Comparison of ENCODE assay signal across 19 mouse cellular contexts in the genomic region with DNA sequence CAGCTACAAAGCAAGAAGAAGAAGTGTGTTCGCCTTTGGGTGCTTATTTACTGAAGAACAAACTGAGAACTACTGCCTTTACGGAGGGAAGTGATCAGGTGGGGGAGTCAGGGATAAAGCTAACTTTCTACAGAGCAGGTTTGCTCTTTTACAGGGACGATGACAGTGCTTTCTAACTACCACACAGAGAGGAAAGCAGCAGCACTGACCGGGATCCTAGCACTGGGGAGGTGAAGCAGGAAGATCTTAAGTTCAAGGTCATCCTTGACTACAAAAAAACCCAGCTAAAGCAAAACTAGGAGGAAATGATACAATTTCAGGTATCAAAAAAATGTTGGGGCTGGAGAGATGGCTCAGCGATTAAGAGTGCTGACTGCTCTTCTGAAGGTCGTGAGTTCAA. TPM values are rescaled to one million over a fixed set of nuclear protein-coding genes. Genes with fewer than 3 reads are reported as not detected.
DNase-seq lines count a peak whose midpoint lies in the region; ATAC-seq and TF ChIP-seq lines count a peak whose summit lies in the region.
"Had no signal": no experiment of that assay in that cellular context is flagged by ENCODE, and none has a peak within 500 bp of the region (broad histone marks: within the 10 kb centered on the region; RNA-seq: fewer than 3 reads in every experiment).

No protein-coding gene starts in this region.

- peaks cover 6% of the 10 kb centered on the region; the same call in 1 of the 2 replicates for H3K4me1 ChIP-seq in forebrain, embryonic 11.5 days (replicated peaks; ENCODE audit: control insufficient read depth, insufficient read depth, low read length)
- H3K4me1 ChIP-seq in forebrain, embryonic 13.5 days = peaks cover 20% of the 10 kb centered on the region
- peaks cover 21% of the 10 kb centered on the region for H3K4me1 ChIP-seq in hindbrain, embryonic 13.5 days (replicated peaks)
- peaks cover 3% of the 10 kb centered on the region; the same call in 1 of the 2 replicates for H3K4me1 ChIP-seq in hindbrain, embryonic 11.5 days (replicated peaks; ENCODE audit: control insufficient read depth, insufficient read depth, low read length)
- peaks cover 11% of the 10 kb centered on the region for H3K4me1 ChIP-seq in testis, adult 2 months (ENCODE audit: control insufficient read depth, insufficient read depth, low read length)
- peaks cover 21% of the 10 kb centered on the region for H3K4me1 ChIP-seq in limb, embryonic 15.5 days

- no peak overlapping the region for H3K4me3 ChIP-seq in forebrain, embryonic 11.5 days (ENCODE audit: low read depth, low read length)
- H3K4me3 ChIP-seq in forebrain, embryonic 13.5 days = no peak overlapping the region
- H3K4me3 ChIP-seq in hindbrain, embryonic 13.5 days = no peak overlapping the region
- no peak overlapping the region for H3K4me3 ChIP-seq in hindbrain, embryonic 11.5 days (ENCODE audit: low read depth, low read length)
- H3K4me3 ChIP-seq in testis, adult 2 months (ENCODE audit: control insufficient read depth, low read depth, low read length) = no peak overlapping the region
- no peak overlapping the region for H3K4me3 ChIP-seq in limb, embryonic 15.5 days
- H3K4me3 ChIP-seq: erythroblast, embryonic 14.5 days; left cerebral cortex, adult 2 months; limb, embryonic 12.5 days; neural tube, embryonic 15.5 days had no signal

- H3K9ac ChIP-seq in forebrain, embryonic 11.5 days (ENCODE audit: low read length) = no peak overlapping the region
- no peak overlapping the region for H3K9ac ChIP-seq in forebrain, embryonic 13.5 days
- no peak overlapping the region for H3K9ac ChIP-seq in hindbrain, embryonic 13.5 days
- H3K9ac ChIP-seq in hindbrain, embryonic 11.5 days (ENCODE audit: low read depth, low read length) = no peak overlapping the region
- no peak overlapping the region for H3K9ac ChIP-seq in limb, embryonic 15.5 days
- H3K9ac ChIP-seq: forebrain, postnatal 0 days; hindbrain, embryonic 14.5 days; limb, embryonic 12.5 days; neural tube, embryonic 15.5 days had no signal

- H3K4me2 ChIP-seq in forebrain, embryonic 11.5 days (ENCODE audit: low read depth, low read length, severe bottlenecking) = no peak overlapping the region
- H3K4me2 ChIP-seq in forebrain, embryonic 13.5 days = no peak overlapping the region
- H3K4me2 ChIP-seq in hindbrain, embryonic 13.5 days = no peak overlapping the region
- no peak overlapping the region for H3K4me2 ChIP-seq in hindbrain, embryonic 11.5 days (replicated peaks; ENCODE audit: low read depth, low read length)
- no peak overlapping the region for H3K4me2 ChIP-seq in limb, embryonic 15.5 days
- H3K4me2 ChIP-seq: hindbrain, embryonic 14.5 days; limb, embryonic 12.5 days; midbrain, embryonic 11.5 days; neural tube, embryonic 15.5 days had no signal

- 85% methylated on average over 6 of the region's 6 CpGs for WGBS in forebrain, embryonic 11.5 days
- 87% methylated on average over 6 of the region's 6 CpGs for WGBS in forebrain, embryonic 13.5 days
- 88% methylated on average over 6 of the region's 6 CpGs for WGBS in hindbrain, embryonic 13.5 days
- WGBS in hindbrain, embryonic 11.5 days = 88% methylated on average over 6 of the region's 6 CpGs
- 84% methylated on average over 6 of the region's 6 CpGs for WGBS in limb, embryonic 15.5 days

- no peak for TF ChIP-seq POLR2A in testis, adult 2 months (IDR thresholded peaks at IDR 0.05; ENCODE audit: control insufficient read depth, low read depth, low read length)

- DNase-seq in forebrain, embryonic 11.5 days (ENCODE audit: low spot score) = peak; percentile 4
- no peak for DNase-seq in hindbrain, embryonic 11.5 days (ENCODE audit: low spot score)
- no peak for DNase-seq in testis, postnatal 14 days (ENCODE audit: low spot score)
- DNase-seq in frontal cortex, postnatal 10 days (ENCODE audit: low spot score in 2 of 2) = no peak
- DNase-seq: adrenal gland, postnatal 25 days; cerebellum, adult 9-11 months; gastrocnemius, postnatal 25 days; right cerebral cortex, adult 18-20 months had no signal

- no peak overlapping the region for H3K27ac ChIP-seq in forebrain, embryonic 11.5 days (ENCODE audit: low read depth, low read length)
- no peak overlapping the region for H3K27ac ChIP-seq in forebrain, embryonic 13.5 days
- H3K27ac ChIP-seq in hindbrain, embryonic 13.5 days = 0 out of 2 replicates have a peak overlapping the region, but pooled peaks have one; percentile 1
- H3K27ac ChIP-seq in hindbrain, embryonic 11.5 days (ENCODE audit: low read depth, low read length) = no peak overlapping the region
- H3K27ac ChIP-seq in testis, adult 2 months (ENCODE audit: control insufficient read depth, insufficient read depth, low read depth, low read length) = peak overlapping the region; percentile 24; the same call in 1 of the 2 replicates
- H3K27ac ChIP-seq in limb, embryonic 15.5 days = peak overlapping the region; percentile 43
- H3K27ac ChIP-seq: hindbrain, embryonic 14.5 days; left cerebral cortex, adult 2 months; neural tube, embryonic 15.5 days had no signal

- H3K36me3 ChIP-seq in forebrain, embryonic 11.5 days (ENCODE audit: control insufficient read depth, insufficient read depth, low read length) = no peaks in the 10 kb centered on the region
- H3K36me3 ChIP-seq in forebrain, embryonic 13.5 days (ENCODE audit: poor library complexity, severe bottlenecking) = peaks cover 8% of the 10 kb centered on the region
- peaks cover 14% of the 10 kb centered on the region for H3K36me3 ChIP-seq in hindbrain, embryonic 13.5 days
- no peaks in the 10 kb centered on the region for H3K36me3 ChIP-seq in hindbrain, embryonic 11.5 days (ENCODE audit: control insufficient read depth, insufficient read depth, low read length)
- H3K36me3 ChIP-seq in testis, adult 2 months (ENCODE audit: control insufficient read depth, insufficient read depth, low read length) = no peaks in the 10 kb centered on the region; the same call in 1 of the 2 replicates
- H3K36me3 ChIP-seq in limb, embryonic 15.5 days = peaks cover 10% of the 10 kb centered on the region

- ATAC-seq in forebrain, embryonic 11.5 days (replicated peaks; ENCODE audit: low FRiP score) = no peak
- ATAC-seq in forebrain, embryonic 13.5 days = no peak
- ATAC-seq in hindbrain, embryonic 13.5 days (ENCODE audit: low FRiP score) = no peak
- no peak for ATAC-seq in hindbrain, embryonic 11.5 days (ENCODE audit: low FRiP score)
- ATAC-seq in limb, embryonic 15.5 days (ENCODE audit: insufficient number of reproducible peaks, low FRiP score, low TSS enrichment, low read depth) = no peak
- ATAC-seq: forebrain, postnatal 0 days had no signal

- H3K9me3 ChIP-seq in forebrain, embryonic 11.5 days (ENCODE audit: control insufficient read depth, low read length) = no peaks in the 10 kb centered on the region
- H3K9me3 ChIP-seq in forebrain, embryonic 13.5 days (replicated peaks) = no peaks in the 10 kb centered on the region
- no peaks in the 10 kb centered on the region for H3K9me3 ChIP-seq in hindbrain, embryonic 13.5 days
- H3K9me3 ChIP-seq in hindbrain, embryonic 11.5 days (ENCODE audit: control insufficient read depth, low read length) = no peaks in the 10 kb centered on the region
- H3K9me3 ChIP-seq in limb, embryonic 15.5 days = no peaks in the 10 kb centered on the region
- H3K9me3 ChIP-seq: limb, embryonic 12.5 days; neural tube, embryonic 15.5 days had no signal

- no peaks in the 10 kb centered on the region for H3K27me3 ChIP-seq in forebrain, embryonic 11.5 days (ENCODE audit: control insufficient read depth, insufficient read depth, low read length)
- no peaks in the 10 kb centered on the region for H3K27me3 ChIP-seq in forebrain, embryonic 13.5 days
- H3K27me3 ChIP-seq in hindbrain, embryonic 13.5 days = no peaks in the 10 kb centered on the region
- H3K27me3 ChIP-seq in hindbrain, embryonic 11.5 days (ENCODE audit: control insufficient read depth, insufficient read depth, low read length) = no peaks in the 10 kb centered on the region
- H3K27me3 ChIP-seq in testis, adult 2 months (ENCODE audit: control insufficient read depth, insufficient read depth, low read length) = no peaks in the 10 kb centered on the region
- H3K27me3 ChIP-seq in limb, embryonic 15.5 days = no peaks in the 10 kb centered on the region
- H3K27me3 ChIP-seq: limb, embryonic 12.5 days; neural tube, embryonic 15.5 days had no signal

- TF ChIP-seq CTCF in testis, adult 2 months (IDR thresholded peaks at IDR 0.05; ENCODE audit: control insufficient read depth, insufficient read depth, insufficient replicate concordance, low read depth, low read length) = no peak

RNA-seq across cellular contexts. Expression of a gene that starts 3.2 kb away (rescaled TPM):
- 166 and 173 TPM in 2 replicates for polyA plus RNA-seq in forebrain, embryonic 11.5 days (2014; fragmentation: Nextera tagmentation; extraction: Ambion mirVana)
- 191 and 222 TPM in 2 replicates for polyA plus RNA-seq in forebrain, embryonic 13.5 days (2015; fragmentation: Nextera tagmentation; extraction: Ambion mirVana)
- polyA plus RNA-seq in hindbrain, embryonic 13.5 days (2015; fragmentation: Nextera tagmentation; extraction: Ambion mirVana) = 194 and 200 TPM in 2 replicates
- polyA plus RNA-seq in hindbrain, embryonic 11.5 days (2014; fragmentation: Nextera tagmentation; extraction: Ambion mirVana) = 160 and 165 TPM in 2 replicates
- 118 and 127 TPM in 2 replicates for polyA plus RNA-seq in testis, adult 2 months (2012; rRNA removed)
- polyA plus RNA-seq in limb, embryonic 15.5 days (2015; fragmentation: Nextera tagmentation; extraction: Ambion mirVana) = 173 and 174 TPM in 2 replicates

RNA-seq across cellular contexts. Expression of a gene that starts 3.5 kb away (rescaled TPM):
- 51.4 and 53.2 TPM in 2 replicates for polyA plus RNA-seq in forebrain, embryonic 11.5 days (2014; fragmentation: Nextera tagmentation; extraction: Ambion mirVana)
- 55.4 and 57.9 TPM in 2 replicates for polyA plus RNA-seq in forebrain, embryonic 13.5 days (2015; fragmentation: Nextera tagmentation; extraction: Ambion mirVana)
- 43.0 and 44.3 TPM in 2 replicates for polyA plus RNA-seq in hindbrain, embryonic 13.5 days (2015; fragmentation: Nextera tagmentation; extraction: Ambion mirVana)
- 55.7 and 57.1 TPM in 2 replicates for polyA plus RNA-seq in hindbrain, embryonic 11.5 days (2014; fragmentation: Nextera tagmentation; extraction: Ambion mirVana)
- 182 and 187 TPM in 2 replicates for polyA plus RNA-seq in testis, adult 2 months (2012; rRNA removed)
- 43.9 and 47.0 TPM in 2 replicates for polyA plus RNA-seq in limb, embryonic 15.5 days (2015; fragmentation: Nextera tagmentation; extraction: Ambion mirVana)

Comparison
In these comparisons a context has a peak if more than half of its experiments do, and no peak if none do; other contexts are left out.
1. H3K27ac ChIP-seq: peak in hindbrain, embryonic 13.5 days (single experiment), testis, adult 2 months (single experiment) and limb, embryonic 15.5 days (single experiment); none in forebrain, embryonic 11.5 days (single experiment), forebrain, embryonic 13.5 days (single experiment) and hindbrain, embryonic 11.5 days (single experiment).